Mouse (Mus musculus) B cell, adult (primary cell): ENCODE measurements around the gene Clec4e. TPM values are rescaled to one million over a fixed set of nuclear protein-coding genes. Genes with fewer than 3 reads are reported as not detected.

Experiments used
- total RNA-seq: library from RNA; stranded (reverse); gene quantifications from 4 replicates; pipeline ENCODE4 v1.2.4, GENCODE M21; 2023; ENCODE audit not compliant: inconsistent age

Clec4e gene
- total RNA-seq, result not detected in 4 replicates

DNA sequence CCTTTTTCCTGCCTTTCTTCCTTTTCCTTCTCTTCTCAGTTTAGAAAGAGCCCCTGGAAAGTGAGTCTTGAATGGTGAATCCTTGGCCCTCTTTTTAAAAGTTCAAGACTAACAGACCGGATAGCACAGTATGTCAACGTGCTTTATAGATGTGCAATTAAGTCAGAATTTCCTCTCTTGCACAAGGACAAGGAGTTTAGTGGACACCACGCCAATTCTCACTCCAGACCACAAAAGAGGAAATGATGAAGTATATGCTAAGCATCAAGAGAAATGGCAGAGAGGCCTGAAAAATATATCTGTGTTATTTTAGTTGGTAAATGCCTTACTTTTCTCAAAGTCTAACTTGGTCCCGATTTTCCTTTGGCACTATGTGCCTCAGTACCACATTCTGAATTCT, at the start of gene Clec4e:
Gene Clec4e (minus strand): TSS at position 118 of the 400 bp plus-strand sequence.

DNA sequence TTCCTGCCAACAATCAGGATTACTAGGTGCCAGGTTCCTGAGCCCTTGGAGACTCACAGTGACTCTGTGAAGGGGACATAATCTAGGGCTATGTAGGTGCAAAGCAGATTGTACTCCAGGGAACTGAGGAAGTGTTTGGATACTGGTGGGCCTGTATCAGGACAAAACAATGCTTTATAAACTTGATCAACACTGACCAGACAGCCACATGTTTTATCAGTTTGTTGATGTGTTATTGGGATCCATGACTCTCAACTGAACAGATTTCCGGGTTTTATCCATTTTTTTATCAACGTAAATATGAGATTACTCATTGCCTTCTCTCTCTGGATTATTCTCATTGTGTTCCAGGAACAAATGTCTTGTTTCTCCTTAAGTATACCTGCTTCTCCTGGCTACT, 18.4 kb upstream of the Clec4e start, which contains the start of gene Vmn2r19:
Gene Vmn2r19 (plus strand): TSS at position 301 of the 400 bp plus-strand sequence.

DNA sequence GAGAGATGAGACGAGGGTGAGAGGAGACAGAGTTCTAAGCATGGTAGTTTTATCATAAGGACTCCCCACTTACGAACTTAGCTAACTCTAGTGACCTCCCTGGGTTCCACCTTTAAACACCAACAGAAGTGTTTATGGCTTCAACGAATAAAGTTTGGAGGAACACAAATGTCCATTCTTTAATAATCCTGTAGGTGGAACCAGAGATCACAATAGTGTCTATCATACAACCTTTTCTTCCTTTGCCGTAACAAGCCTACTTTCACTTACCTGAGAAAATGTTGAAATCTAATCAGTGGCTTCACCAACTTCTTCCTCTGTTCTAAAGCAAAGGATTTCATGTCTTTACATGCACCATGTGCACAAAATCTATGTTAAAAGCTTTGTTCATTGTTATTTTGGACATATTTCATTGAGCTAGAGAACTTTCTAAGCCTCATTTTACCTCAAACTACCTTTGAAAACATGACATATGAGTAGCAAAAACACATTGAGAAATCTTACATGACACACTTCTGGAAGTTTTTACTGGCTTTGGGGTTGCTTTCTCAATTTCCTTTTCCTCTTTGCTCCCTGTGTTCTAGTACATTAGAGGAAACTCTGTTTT, 28.0 kb downstream of the Clec4e start, which contains the start of gene Clec4d:
Gene Clec4d (plus strand): TSS at position 557 of the 607 bp plus-strand sequence.

Other genes with a start within 250 kb of the Clec4e start
- not detected in 4 replicates for gene Clec4b1, start 239.9 kb downstream of the Clec4e start, total RNA-seq
- 1.3 to 1.8 TPM (median 1.6 TPM) in 4 replicates for gene Clec4a2, start 183.4 kb downstream of the Clec4e start, total RNA-seq
- not detected in 4 replicates for gene Clec4b2, start 117.0 kb downstream of the Clec4e start, total RNA-seq
- 0.45 to 2.1 TPM (median 1.4 TPM) in 4 replicates for gene Clec4n, start 60.0 kb downstream of the Clec4e start, total RNA-seq
- not detected in 4 replicates for gene Clec4d, start 27.8 kb downstream of the Clec4e start, total RNA-seq
- gene Vmn2r19, start 18.5 kb upstream of the Clec4e start, total RNA-seq, result not detected in 4 replicates
- gene Vmn2r20, start 128.2 kb upstream of the Clec4e start, total RNA-seq, result not detected in 4 replicates
- not detected in 4 replicates for gene Vmn2r21, start 243.5 kb upstream of the Clec4e start, total RNA-seq